Mouse (Mus musculus): ENCODE results near the gene Nlrp1a. TPM values are rescaled to one million over a fixed set of nuclear protein-coding genes. Genes with fewer than 3 reads are reported as not detected.
A peak's percentile ranks its signal among the peaks of the same experiment; 100 is the strongest.

Nlrp1a gene
- 1 to 10 TPM in 1 of 2 experiments, under 1 TPM in 1; 0.92 to 1.0 TPM for total RNA-seq (2021)
- long read RNA-seq, experiment 1, partial matches to known transcripts, result 0 of 7 reads
- long read RNA-seq, experiment 1, other reads (novel, unspliced or antisense), result 7 of 7 reads
- long read RNA-seq, experiment 2, partial matches to known transcripts, result 0 of 1 reads
- long read RNA-seq, experiment 2, other reads (novel, unspliced or antisense), result 1 of 1 reads

DNA sequence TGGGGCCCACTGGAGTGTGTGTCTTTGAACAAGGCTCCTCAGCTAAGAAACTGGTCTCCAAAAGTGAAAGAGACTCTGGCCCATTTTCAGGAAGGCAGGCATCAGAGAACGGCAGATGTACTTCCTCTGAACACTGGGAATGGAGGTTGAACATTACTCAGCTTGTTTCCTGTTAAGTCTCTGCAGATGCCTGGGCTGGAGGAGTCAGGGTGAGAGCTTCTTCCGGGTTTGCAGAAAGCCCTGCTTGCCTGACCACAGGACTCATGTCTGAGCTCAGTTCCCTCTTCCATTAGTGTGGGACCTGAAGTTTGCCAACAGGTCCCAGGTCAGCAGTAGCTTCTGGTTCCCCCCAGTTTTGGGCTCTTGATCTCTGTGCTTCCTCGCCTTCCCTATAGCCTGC lies at the start of gene Nlrp1a:
Gene Nlrp1a, minus strand, starts transcription at position 44 of the 400 bp plus-strand sequence.
- DNase-seq, result peak in 1 of 2 experiments; percentile 41

- DNase-seq, result no peak
Measured at GRCm38 (mm10) chr11:71169633-71170032, 25.1 kb upstream of the Nlrp1a start.

GRCm38 (mm10) chr11:71164139-71164538 lies 19.6 kb upstream of the Nlrp1a start:
- no peak for DNase-seq

DNA sequence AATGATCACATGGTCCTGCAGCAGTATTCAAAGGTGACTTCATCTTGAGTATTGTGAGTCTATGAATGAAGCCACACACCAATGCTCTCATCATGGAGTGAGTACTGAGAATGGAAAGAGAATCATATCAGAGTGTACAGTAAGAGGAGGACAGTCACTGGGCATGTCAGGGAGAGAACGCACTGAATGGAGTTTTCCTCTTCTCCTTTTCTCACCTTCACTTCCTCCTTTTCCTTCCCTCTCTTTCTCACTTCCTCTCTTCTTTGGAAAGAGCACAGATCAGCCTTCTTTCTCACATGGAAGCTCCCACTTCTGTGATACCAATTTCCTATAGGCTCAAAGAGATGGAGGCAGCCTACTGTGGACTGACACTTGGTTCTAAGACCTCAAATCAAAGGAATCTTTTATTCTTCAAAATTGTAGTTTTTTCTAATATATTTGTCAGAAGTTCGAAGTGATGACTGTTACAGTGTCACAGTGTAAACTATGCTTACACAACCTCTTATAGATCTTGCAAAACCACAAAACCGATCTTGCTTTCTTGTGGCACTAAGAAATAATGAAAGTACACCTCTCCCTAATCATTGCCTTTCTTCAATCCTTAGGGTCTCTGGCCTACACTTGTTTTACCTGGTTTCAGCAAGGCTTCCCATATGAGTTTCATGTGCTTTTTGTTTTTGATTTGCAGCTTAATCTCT lies 15.1 kb upstream of the Nlrp1a start:
- DNase-seq, result no peak

DNA sequence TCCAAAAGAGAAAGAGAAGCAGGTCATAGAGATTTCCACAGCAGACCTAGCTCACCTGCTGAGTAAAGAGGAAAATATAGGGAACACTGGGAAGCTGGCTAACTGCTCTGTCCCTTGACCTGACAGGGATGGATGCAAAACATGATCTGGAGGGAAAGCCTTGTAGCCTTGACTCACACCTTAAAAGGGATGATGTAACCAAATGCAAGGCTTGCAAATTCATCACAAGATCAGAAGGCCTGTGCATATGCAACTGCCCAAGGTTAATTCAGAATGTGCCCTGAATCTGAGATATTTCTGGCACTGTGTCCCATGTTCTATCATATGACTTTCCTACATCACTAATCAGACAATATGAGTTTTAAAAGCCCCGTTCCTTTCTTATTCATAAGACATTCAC lies 10.8 kb upstream of the Nlrp1a start:
- DNase-seq, result no peak

DNA sequence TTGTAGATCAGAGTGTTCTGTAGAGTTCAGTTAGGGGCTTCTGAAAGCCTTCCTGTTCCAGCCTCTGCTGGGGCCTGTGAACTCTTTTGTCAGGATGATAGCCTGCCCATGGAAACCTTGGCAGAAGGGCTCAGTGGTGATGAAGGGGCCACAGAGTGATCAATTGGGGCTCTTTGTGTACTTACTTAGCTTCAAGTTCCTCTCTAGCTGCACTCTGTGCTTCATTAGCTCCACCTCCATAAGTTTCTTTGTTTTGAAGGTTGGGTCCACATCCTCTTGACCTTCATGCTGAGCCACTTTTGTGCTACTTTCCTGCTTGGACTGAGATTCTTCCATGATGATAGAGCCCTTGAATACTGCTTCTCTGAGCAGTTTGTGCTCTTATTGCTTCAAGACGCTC lies 2.5 kb downstream of the Nlrp1a start:
- DNase-seq, result peak in 1 of 2 experiments; percentile 24

DNA sequence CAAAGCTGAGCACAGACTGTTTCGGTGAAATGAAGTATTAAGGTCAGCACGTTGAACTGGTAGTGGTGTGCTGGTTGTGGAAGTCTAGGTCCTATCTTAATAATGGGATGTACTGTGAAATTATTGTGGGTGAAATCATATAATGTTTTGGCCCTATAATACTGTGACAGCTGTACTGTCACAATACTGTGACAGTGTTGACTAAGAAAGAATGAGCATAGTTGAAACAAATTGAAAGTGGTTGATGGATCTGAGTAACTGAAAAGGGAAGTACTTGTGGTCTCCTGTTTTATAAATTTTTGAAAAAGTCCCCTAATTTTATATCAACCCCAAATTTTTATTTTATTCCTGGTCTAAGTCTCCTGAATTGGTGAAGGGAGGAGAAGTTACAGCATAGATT lies 37.4 kb downstream of the Nlrp1a start:
- DNase-seq, result no peak

DNA sequence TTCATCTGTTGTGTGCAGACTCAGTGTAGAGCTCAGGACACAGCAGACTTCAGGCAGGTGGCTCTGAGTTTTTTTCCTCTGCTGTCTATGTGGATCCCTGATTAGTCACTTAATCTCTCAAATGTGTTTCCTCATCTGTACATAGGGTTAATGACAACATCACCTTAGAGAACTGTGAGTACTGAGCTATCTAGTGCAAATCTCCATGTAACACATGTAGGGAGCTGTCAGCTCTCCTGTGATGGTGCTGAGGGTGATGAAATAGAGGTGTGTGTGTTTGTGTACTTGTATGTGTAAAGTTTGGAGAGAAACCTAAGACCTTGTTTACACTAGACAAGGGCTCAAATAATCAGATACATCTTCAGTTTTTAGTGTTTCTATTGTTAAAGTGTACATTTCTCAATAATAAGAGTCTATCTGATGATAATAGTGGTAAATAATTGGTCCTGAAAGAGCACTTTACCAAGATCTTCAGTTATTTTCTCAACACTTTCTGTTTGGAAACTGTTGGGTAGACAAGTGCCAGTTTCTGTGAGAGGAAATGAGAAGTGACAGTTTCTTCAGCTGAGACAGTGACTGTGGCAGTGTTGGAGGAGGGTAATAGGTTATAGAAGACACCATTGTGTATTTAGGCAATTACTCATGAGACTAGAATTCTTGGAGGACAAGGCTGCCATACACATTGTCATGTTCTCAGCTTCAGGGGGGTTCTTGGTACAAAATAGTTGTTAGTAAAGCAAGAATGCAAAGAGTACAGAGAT lies 38.1 kb downstream of the Nlrp1a start:
- no peak for DNase-seq

GRCm38 (mm10) chr11:71103931-71104330 lies 40.6 kb downstream of the Nlrp1a start:
- no peak for DNase-seq

DNA sequence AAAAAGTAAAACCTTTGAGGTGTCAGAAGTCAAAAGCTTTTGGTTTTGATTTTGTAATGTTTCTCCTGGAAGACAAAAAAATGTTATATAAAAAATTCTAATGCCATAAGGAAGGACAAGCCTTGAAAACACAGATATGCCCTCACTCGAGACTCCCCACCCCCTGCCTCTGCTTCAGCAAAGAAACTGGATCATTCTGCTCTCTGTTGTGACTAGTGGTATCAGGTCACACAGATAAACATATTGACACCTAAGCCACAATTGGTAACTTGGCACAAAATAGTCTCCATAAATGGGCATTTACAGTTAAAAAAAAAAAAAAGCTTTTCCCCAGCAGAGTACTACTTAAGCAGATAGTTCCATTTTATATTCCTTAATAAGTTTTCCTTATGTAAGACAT lies 68.2 kb downstream of the Nlrp1a start:
- DNase-seq, result no peak

DNA sequence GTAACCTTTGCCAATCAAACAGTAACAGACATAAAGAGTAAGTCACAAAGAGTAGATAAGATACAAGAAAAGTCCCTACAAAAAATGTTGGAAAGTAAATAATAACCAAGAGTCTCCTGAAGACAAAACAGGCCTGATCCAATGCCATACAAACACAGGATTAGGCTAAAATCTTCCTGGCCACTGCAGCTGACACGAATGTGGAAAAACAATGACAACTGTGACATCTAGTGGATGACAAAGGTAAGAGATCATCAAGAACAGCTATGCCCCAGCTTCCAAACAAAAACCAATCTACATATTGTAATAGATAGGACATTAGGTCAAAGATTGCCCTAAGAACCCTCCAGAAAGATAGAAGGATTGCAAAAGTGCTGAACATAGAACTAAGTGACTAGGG lies 92.0 kb downstream of the Nlrp1a start:
- peak in 1 of 2 experiments; percentile 21 for DNase-seq

Other genes starting within 250 kb of the Nlrp1a start
- gene Nup88, start 174.7 kb downstream of the Nlrp1a start, total RNA-seq (2021), result 10 to 100 TPM; 46.7 to 47.8 TPM
- gene Rpain, start 174.5 kb downstream of the Nlrp1a start, total RNA-seq (2021), result 10 to 100 TPM; 15.3 to 16.2 TPM
- gene C1qbp, start 161.7 kb downstream of the Nlrp1a start, total RNA-seq (2021), result 100 to 1,000 TPM; 215 to 228 TPM
- gene Dhx33, start 140.3 kb downstream of the Nlrp1a start, total RNA-seq (2021), result 1 to 10 TPM; 8.1 to 8.4 TPM
- 1 to 10 TPM; 7.9 to 8.1 TPM for gene Mis12, start 125.1 kb downstream of the Nlrp1a start, total RNA-seq (2021)
- 10 to 100 TPM; 38.5 to 39.5 TPM for gene Derl2, start 124.9 kb downstream of the Nlrp1a start, total RNA-seq (2021)
- gene 6330403K07Rik, start 111.2 kb downstream of the Nlrp1a start, total RNA-seq (2021), result under 1 TPM; 0.40 to 0.49 TPM
- gene Nlrp1b, start 86.0 kb upstream of the Nlrp1a start, total RNA-seq (2021), result under 1 TPM; 0.08 to 0.12 TPM

Data from heart, adult 18-20 months (tissue).